Mouse (Mus musculus) kidney, adult 18-20 months (tissue): ENCODE measurements at regions not wholly inside any gene's neighbourhood (a gene's known extent, or its start where the extent isn't known, plus 50 kb on each side); places are given as distances from the start of the nearest gene placed in this dataset.
A peak's percentile ranks its signal among the peaks of the same experiment; 100 is the strongest.

Experiments used
- DNase-seq: peaks from one replicate; pipeline ENCODE4 v3.0.0; 2021

- DNase-seq = no peak
These were observed 152.6 kb downstream of the Adam29 start for GRCm38 (mm10) chr8:55754189-55754588.

GRCm38 (mm10) chr8:55724303-55725279 lies 182.2 kb downstream of the Adam29 start:
- DNase-seq = no peak

- no peak for DNase-seq
These were observed 215.0 kb downstream of the Adam29 start for GRCm38 (mm10) chr8:55691791-55692190.

- no peak for DNase-seq
These were observed 226.3 kb downstream of the Adam29 start for GRCm38 (mm10) chr8:55680436-55680835.

GRCm38 (mm10) chr8:55638716-55639115 lies 268.0 kb downstream of the Adam29 start:
- peak; percentile 7 for DNase-seq

GRCm38 (mm10) chr8:55622399-55622798 lies 284.3 kb downstream of the Adam29 start:
- no peak for DNase-seq
